Mouse (Mus musculus): ENCODE measurements at regions not wholly inside any gene's neighbourhood (a gene's known extent, or its start where the extent isn't known, plus 50 kb on each side); places are given as distances from the start of the nearest gene placed in this dataset.

DNA sequence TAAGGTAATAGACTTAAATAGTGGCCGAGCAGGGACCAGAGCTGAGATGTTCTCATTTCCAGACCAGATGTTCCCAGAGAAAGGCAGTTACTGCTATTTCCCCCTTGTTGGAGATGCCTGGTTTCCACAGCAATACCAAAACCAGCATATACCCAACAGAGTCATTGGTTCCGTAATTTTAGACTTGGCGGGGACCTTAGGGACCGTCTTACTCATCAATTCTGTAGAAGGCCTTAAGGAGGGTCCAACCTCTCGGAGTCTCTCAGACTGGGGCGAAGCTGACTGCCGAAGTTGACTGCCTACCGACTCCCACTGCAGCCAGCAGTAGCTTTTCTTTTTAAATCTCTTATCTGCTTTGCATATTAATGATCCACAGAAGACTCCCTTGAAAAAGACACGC lies 95.1 kb upstream of the Foxn2 start:
- intact Hi-C loops (cut with DNase I): no loop called here
- Histone ChIP-seq H3K36me3 (ENCODE audit: control insufficient read depth, insufficient read depth, low read length) (no peaks in the 10 kb centered on the region), H3K9ac (ENCODE audit: low read depth, low read length) (no peak overlapping the region), H3K27me3 (ENCODE audit: control insufficient read depth, insufficient read depth, low read length) (no peaks in the 10 kb centered on the region), H3K4me1 (ENCODE audit: control insufficient read depth, insufficient read depth, low read length) (no peaks in the 10 kb centered on the region), H3K79me2 (replicated peaks; ENCODE audit: control insufficient read depth, insufficient read depth, low read length) (no peaks in the 10 kb centered on the region), H3K4me3 (no peak overlapping the region), H3K27ac (no peak overlapping the region)
- WGBS: 84% methylated on average over 9 of the region's 9 CpGs
- no peak for DNase-seq
- no peak for TF ChIP-seq CTCF (IDR thresholded peaks at IDR 0.05)
- TF ChIP-seq POLR2A (IDR thresholded peaks at IDR 0.05; ENCODE audit: insufficient read depth, low read depth, low read length): no peak
- no peak for TF ChIP-seq EP300 (IDR thresholded peaks at IDR 0.05; ENCODE audit: insufficient read depth, low read depth, low read length)

DNA sequence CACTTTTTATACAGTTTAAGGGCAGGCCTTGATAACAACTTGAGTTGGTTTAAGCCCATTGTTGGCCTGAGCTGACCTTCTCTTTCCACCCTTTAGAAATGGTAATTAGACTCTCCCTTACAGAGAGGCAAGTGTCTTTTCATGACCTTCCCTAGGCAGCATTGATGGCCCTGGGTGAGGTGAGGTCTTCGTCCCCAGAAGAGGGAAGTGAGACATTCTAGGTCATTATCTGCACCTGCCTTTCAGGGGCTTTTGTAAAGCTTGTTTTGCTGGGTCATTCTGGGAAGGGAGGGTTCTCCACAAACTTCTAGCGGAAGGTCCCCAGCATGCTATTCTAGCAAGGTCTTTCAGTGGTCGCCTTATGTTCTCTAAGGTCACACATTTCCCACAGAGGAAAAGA lies 93.6 kb upstream of the Foxn2 start:
- Histone ChIP-seq H3K9ac (ENCODE audit: low read depth, low read length) (no peak overlapping the region), H3K27me3 (ENCODE audit: control insufficient read depth, insufficient read depth, low read length) (no peaks in the 10 kb centered on the region), H3K79me2 (replicated peaks; ENCODE audit: control insufficient read depth, insufficient read depth, low read length) (no peaks in the 10 kb centered on the region), H3K4me1 (ENCODE audit: control insufficient read depth, insufficient read depth, low read length) (no peaks in the 10 kb centered on the region), H3K27ac (no peak overlapping the region), H3K36me3 (ENCODE audit: control insufficient read depth, insufficient read depth, low read length) (no peaks in the 10 kb centered on the region), H3K4me3 (no peak overlapping the region)
- WGBS: 70% methylated on average over 3 of the region's 3 CpGs
- DNase-seq: no peak
- no peak for TF ChIP-seq CTCF (IDR thresholded peaks at IDR 0.05)
- intact Hi-C loops (cut with DNase I): no loop called here

DNA sequence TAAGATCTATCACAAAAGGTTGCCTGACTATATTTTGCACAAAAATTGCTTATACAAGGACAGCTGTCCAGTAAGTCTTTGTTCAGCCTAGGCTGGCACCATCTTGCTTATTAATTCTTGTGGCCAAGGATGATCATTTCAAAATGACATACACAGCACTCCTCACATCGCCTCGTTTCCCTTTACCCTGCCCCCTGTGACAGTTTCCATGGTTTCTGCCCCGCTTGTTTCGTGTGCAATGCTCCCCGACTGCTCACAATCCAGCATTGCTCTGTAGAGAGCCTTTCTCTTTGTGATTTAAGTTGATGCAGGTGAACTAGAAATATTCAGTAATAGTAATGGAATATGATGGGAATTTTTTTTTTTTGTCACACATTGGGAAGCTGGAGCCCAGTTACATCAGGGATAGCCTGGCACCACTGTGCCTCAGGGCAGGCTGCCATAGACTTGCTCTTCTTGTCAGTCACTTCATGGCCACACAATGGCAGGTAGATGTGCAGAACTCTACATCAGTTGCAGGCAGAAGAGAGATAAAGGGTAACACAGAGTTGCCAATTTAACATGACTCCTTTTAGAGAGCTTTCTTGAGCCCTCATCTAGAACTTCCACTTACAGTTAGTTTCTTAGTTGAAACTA lies 90.6 kb upstream of the Foxn2 start:
- Histone ChIP-seq H3K4me3 (no peak overlapping the region), H3K79me2 (replicated peaks; ENCODE audit: control insufficient read depth, insufficient read depth, low read length) (no peaks in the 10 kb centered on the region), H3K27me3 (ENCODE audit: control insufficient read depth, insufficient read depth, low read length) (no peaks in the 10 kb centered on the region), H3K9ac (ENCODE audit: low read depth, low read length) (no peak overlapping the region), H3K27ac (no peak overlapping the region), H3K4me1 (ENCODE audit: control insufficient read depth, insufficient read depth, low read length) (no peaks in the 10 kb centered on the region), H3K36me3 (ENCODE audit: control insufficient read depth, insufficient read depth, low read length) (no peaks in the 10 kb centered on the region)
- intact Hi-C loops (cut with DNase I): no loop called here
- no peak for DNase-seq
- WGBS: 89% methylated on average over 5 of the region's 5 CpGs
- TF ChIP-seq CTCF (IDR thresholded peaks at IDR 0.05) (no peak), POLR2A (IDR thresholded peaks at IDR 0.05; ENCODE audit: insufficient read depth, low read depth, low read length) (no peak), EP300 (IDR thresholded peaks at IDR 0.05; ENCODE audit: insufficient read depth, low read depth, low read length) (no peak)

DNA sequence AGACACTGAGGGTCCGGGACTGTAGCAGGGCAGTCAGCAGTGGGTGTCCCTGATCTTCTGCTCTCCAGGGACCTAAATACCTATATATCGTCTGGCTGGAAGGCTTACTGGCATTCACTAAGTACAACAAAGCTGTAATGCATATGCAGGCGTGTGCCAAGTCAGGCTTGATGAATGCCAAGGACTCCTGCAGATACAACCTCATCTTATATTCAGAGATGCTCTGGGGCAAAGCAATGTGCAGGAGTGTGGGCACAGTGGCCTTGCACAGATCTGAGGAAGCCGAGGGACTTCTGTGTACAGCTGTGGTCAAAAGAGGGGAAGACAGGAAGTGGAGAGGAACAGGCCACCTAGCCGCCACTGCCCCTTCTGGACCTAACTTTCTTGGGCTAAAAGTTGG lies 89.5 kb upstream of the Foxn2 start:
- Histone ChIP-seq H3K4me1 (ENCODE audit: control insufficient read depth, insufficient read depth, low read length) (no peaks in the 10 kb centered on the region), H3K27me3 (ENCODE audit: control insufficient read depth, insufficient read depth, low read length) (no peaks in the 10 kb centered on the region), H3K9ac (ENCODE audit: low read depth, low read length) (no peak overlapping the region), H3K36me3 (ENCODE audit: control insufficient read depth, insufficient read depth, low read length) (no peaks in the 10 kb centered on the region), H3K4me3 (no peak overlapping the region), H3K27ac (no peak overlapping the region), H3K79me2 (replicated peaks; ENCODE audit: control insufficient read depth, insufficient read depth, low read length) (no peaks in the 10 kb centered on the region)
- no peak for DNase-seq
- TF ChIP-seq CTCF (IDR thresholded peaks at IDR 0.05): no peak
- TF ChIP-seq POLR2A (IDR thresholded peaks at IDR 0.05; ENCODE audit: insufficient read depth, low read depth, low read length): no peak
- no peak for TF ChIP-seq EP300 (IDR thresholded peaks at IDR 0.05; ENCODE audit: insufficient read depth, low read depth, low read length)
- WGBS: 69% methylated on average over 5 of the region's 5 CpGs
- intact Hi-C loops (cut with DNase I): no loop called here

DNA sequence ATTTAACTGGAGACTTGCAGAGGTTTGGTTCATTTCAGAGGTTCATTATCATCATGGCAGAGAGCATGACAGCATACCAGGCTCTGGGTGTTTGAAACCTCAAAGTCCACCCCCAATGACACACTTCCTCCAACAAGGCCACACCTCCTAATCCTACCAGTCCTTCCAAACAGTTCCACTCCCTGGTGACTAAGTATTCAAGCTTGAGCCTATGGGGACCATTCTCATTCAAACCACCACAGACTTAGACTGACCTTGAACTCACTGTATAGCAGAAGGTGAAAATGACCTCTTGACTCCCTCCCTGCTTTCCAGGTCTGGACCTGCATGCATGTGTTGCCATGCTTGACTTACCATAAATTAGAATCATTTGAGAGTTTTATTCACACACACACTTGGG lies 87.6 kb upstream of the Foxn2 start:
- intact Hi-C loops (cut with DNase I): no loop called here
- no peak overlapping the region for H3K4me3 ChIP-seq
- H3K27me3 ChIP-seq (ENCODE audit: control insufficient read depth, insufficient read depth, low read length): no peaks in the 10 kb centered on the region
- H3K36me3 ChIP-seq (ENCODE audit: control insufficient read depth, insufficient read depth, low read length): no peaks in the 10 kb centered on the region
- DNase-seq: no peak
- H3K27ac ChIP-seq: no peak overlapping the region
- TF ChIP-seq POLR2A (IDR thresholded peaks at IDR 0.05; ENCODE audit: insufficient read depth, low read depth, low read length) (no peak), CTCF (IDR thresholded peaks at IDR 0.05) (no peak), EP300 (IDR thresholded peaks at IDR 0.05; ENCODE audit: insufficient read depth, low read depth, low read length) (no peak)
- H3K79me2 ChIP-seq (replicated peaks; ENCODE audit: control insufficient read depth, insufficient read depth, low read length): no peaks in the 10 kb centered on the region
- no peak overlapping the region for H3K9ac ChIP-seq (ENCODE audit: low read depth, low read length)
- H3K4me1 ChIP-seq (ENCODE audit: control insufficient read depth, insufficient read depth, low read length): no peaks in the 10 kb centered on the region

DNA sequence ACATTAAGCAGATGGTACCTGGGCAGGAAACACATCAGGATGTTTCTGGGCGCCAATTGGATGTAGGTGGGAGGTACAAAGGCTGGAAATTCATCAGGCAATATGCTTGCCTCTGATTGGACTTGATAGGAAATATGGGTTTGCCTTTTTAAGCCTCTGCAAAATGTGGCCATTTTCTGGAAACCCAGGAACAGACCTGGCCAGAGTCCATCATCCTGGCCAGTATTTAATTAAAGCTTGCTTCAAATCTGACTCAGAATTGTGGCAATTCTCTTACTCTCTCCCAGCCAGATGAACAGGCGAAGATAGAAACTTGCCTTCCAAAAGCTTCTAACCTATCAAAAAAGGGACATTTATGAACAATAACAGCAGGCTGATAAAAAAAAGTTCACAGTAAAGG lies 79.3 kb upstream of the Foxn2 start:
- Histone ChIP-seq H3K79me2 (replicated peaks; ENCODE audit: control insufficient read depth, insufficient read depth, low read length) (no peaks in the 10 kb centered on the region), H3K27ac (no peak overlapping the region), H3K36me3 (ENCODE audit: control insufficient read depth, insufficient read depth, low read length) (no peaks in the 10 kb centered on the region), H3K4me3 (no peak overlapping the region), H3K27me3 (ENCODE audit: control insufficient read depth, insufficient read depth, low read length) (no peaks in the 10 kb centered on the region), H3K9ac (ENCODE audit: low read depth, low read length) (no peak overlapping the region), H3K4me1 (ENCODE audit: control insufficient read depth, insufficient read depth, low read length) (no peaks in the 10 kb centered on the region; the same call in 1 of the 2 replicates)
- intact Hi-C loops (cut with DNase I): no loop called here
- WGBS: 54% methylated on average over 2 of the region's 2 CpGs
- TF ChIP-seq CTCF (IDR thresholded peaks at IDR 0.05) (no peak), EP300 (IDR thresholded peaks at IDR 0.05; ENCODE audit: insufficient read depth, low read depth, low read length) (no peak), POLR2A (IDR thresholded peaks at IDR 0.05; ENCODE audit: insufficient read depth, low read depth, low read length) (no peak)
- DNase-seq: no peak
